Mouse (Mus musculus): ENCODE results near the gene Col28a1.

DNA sequence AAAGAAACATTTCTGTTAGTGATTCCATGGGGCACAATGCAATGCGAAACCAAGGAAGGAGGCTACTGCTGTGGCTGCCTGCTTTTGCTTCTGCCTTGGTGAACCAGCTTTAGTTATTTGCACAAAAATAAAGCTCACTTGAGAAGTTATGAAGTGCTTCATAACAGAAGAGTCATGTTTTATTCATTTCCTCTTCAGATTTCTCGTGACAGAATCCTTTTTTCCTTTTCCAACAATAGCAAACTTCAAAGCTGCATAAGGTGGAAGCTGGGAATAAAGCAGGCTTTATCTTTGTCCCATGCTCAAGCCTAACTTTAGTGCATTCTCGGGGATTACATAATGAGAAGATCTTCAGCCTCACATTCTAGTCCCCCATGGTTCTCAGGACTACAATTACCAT, 65.9 kb downstream of the Col28a1 start:
- TF ChIP-seq CTCF (IDR thresholded peaks at IDR 0.05; ENCODE audit: borderline replicate concordance, insufficient read depth, low read length) (no peak), POLR2A (IDR thresholded peaks at IDR 0.05; ENCODE audit: low read depth, low read length) (no peak)

All from embryonic fibroblast, embryonic 13.5 days (primary cell).